Mouse (Mus musculus) erythroblast, embryonic 14.5 days (primary cell): Measurements from ENCODE around the gene Vwa3a.

Experiments used
- GATA1 ChIP-seq: IDR thresholded peaks from 2 replicates; pipeline ENCODE4 v1.6.1; 2012; ENCODE audit warnings: low read length, inconsistent platforms, mixed read lengths
- TAL1 ChIP-seq: IDR thresholded peaks from 3 replicates; pipeline ENCODE4 v1.6.1; 2012; ENCODE audit warnings: low read length, inconsistent platforms, mixed read lengths

- TF ChIP-seq TAL1 (no peak), GATA1 (no peak)
Observed at GRCm38 (mm10) chr7:120838436-120839160, 99.5 kb downstream of the Vwa3a start.
